Mouse (Mus musculus): Measurements from ENCODE around the gene Impdh2. TPM values are rescaled to one million over a fixed set of nuclear protein-coding genes. Genes with fewer than 3 reads are reported as not detected.

Impdh2 gene
- total and polyA plus RNA-seq, 3 experiments, result 405 to 485 (median 483) TPM

- Histone ChIP-seq H3K79me2 (replicated peaks; ENCODE audit: control insufficient read depth, extremely low read depth, insufficient read depth, poor library complexity, severe bottlenecking) (no peaks in the 10 kb centered on the region), H3K9ac (ENCODE audit: insufficient read depth, low read depth) (peak within 1 kb of the TSS; percentile 63), H3K27me3 (replicated peaks) (no peaks in the 10 kb centered on the region), H3K4me2 (ENCODE audit: insufficient read depth, low read depth, poor library complexity, severe bottlenecking) (peak within 1 kb of the TSS; percentile 91), H3K9me3 (replicated peaks; ENCODE audit: low read length) (no peaks in the 10 kb centered on the region), H3K4me1 (ENCODE audit: control insufficient read depth in 1 of 2, insufficient read depth in 2 of 2) (peaks cover 0 to 19% of the 10 kb centered on the region in 2 experiments; a peak in 2 of 4 replicates), H3K27ac (ENCODE audit: insufficient read depth, low read depth) (no peak within 1 kb of the TSS), H3K4me3 (replicated peaks in 1 of 3; ENCODE audit: low read depth in 2 of 3, low read length in 2 of 3, poor library complexity in 1 of 3) (peak within 1 kb of the TSS; percentile 62 to 72 (median 70)), H3K36me3 (replicated peaks in 1 of 2; ENCODE audit: control insufficient read depth in 1 of 2, insufficient read depth in 1 of 2, low read length in 1 of 2) (peaks cover 2 to 29% of the 10 kb centered on the region in 2 experiments)
- peak; percentile 60 for DNase-seq (ENCODE audit: extremely low read depth)
- TF ChIP-seq MXI1 (IDR thresholded peaks at IDR 0.05; ENCODE audit: low read depth, low read length) (peak; percentile 53; the same call in 1 of the 2 replicates), POLR2A (IDR thresholded peaks at IDR 0.05; ENCODE audit: low read depth, low read length) (peak; percentile 82), NRF1 (IDR thresholded peaks at IDR 0.05; ENCODE audit: low read depth, low read length) (peak; percentile 84), HCFC1 (IDR thresholded peaks at IDR 0.05; ENCODE audit: low read depth, low read length) (no peak; the same call in 1 of the 2 replicates), BHLHE40 (IDR thresholded peaks at IDR 0.05; ENCODE audit: low read depth, low read length) (peak; percentile 10; the same call in 1 of the 2 replicates), EP300 (IDR thresholded peaks at IDR 0.05; ENCODE audit: low read length) (no peak), ZKSCAN1 (IDR thresholded peaks at IDR 0.05; ENCODE audit: borderline replicate concordance, low read depth, low read length) (no peak), E2F4 (IDR thresholded peaks at IDR 0.05; ENCODE audit: insufficient replicate concordance, low read depth, low read length) (no peak), JUND (conservative IDR thresholded peaks at IDR 0.05; ENCODE audit: low read depth, low read length) (no peak), MAFK (IDR thresholded peaks at IDR 0.05; ENCODE audit: insufficient replicate concordance, low read length) (no peak), SIN3A (IDR thresholded peaks at IDR 0.05; ENCODE audit: low read length) (no peak), IRF4 (IDR thresholded peaks at IDR 0.05; ENCODE audit: low read depth, low read length) (peak; percentile 26; the same call in 1 of the 2 replicates), MAZ (IDR thresholded peaks at IDR 0.05; ENCODE audit: low read depth, low read length) (peak; percentile 71; the same call in 1 of the 2 replicates), NELFE (IDR thresholded peaks at IDR 0.05; ENCODE audit: low read depth, low read length) (peak; percentile 76), MAX (IDR thresholded peaks at IDR 0.05; ENCODE audit: low read length) (no peak), JUN (IDR thresholded peaks at IDR 0.05; ENCODE audit: insufficient read depth, low read depth, low read length) (no peak), CTCF (conservative IDR thresholded peaks at IDR 0.05 in 1 of 2, IDR thresholded peaks at IDR 0.05 in 1 of 2; ENCODE audit: low read depth in 2 of 2, low read length in 2 of 2) (no peak), CHD1 (IDR thresholded peaks at IDR 0.05; ENCODE audit: low read depth, low read length) (no peak), MEF2A (IDR thresholded peaks at IDR 0.05; ENCODE audit: borderline replicate concordance, low read depth, low read length) (0 out of 2 replicates have a peak, but pooled peaks have one; percentile 20), MYC (IDR thresholded peaks at IDR 0.05; ENCODE audit: low read depth, low read length) (no peak), KAT2A (IDR thresholded peaks at IDR 0.05; ENCODE audit: insufficient replicate concordance, low read length) (0 out of 2 replicates have a peak, but pooled peaks have one; percentile 18), RAD21 (IDR thresholded peaks at IDR 0.05; ENCODE audit: low read depth, low read length) (no peak), USF1 (IDR thresholded peaks at IDR 0.05; ENCODE audit: low read depth, low read length) (no peak), TCF12 (IDR thresholded peaks at IDR 0.05; ENCODE audit: low read depth, low read length) (peak; percentile 74), SMC3 (IDR thresholded peaks at IDR 0.05; ENCODE audit: low read depth, low read length) (no peak), ZC3H11A (IDR thresholded peaks at IDR 0.05; ENCODE audit: low read depth, low read length) (no peak), CHD2 (IDR thresholded peaks at IDR 0.05; ENCODE audit: low read length) (no peak)
- dilution Hi-C loops (cut with MboI; ENCODE audit: extremely low pct_ligation_motif_present, extremely low pct_unique_long_range_greater_than_20kb, low sequenced_read_pairs), result no loop called here
- in situ Hi-C loops (cut with MboI; ENCODE audit: low pct_ligation_motif_present, low pct_unique_long_range_greater_than_20kb, low sequenced_read_pairs), result no loop called here
Measured at GRCm38 (mm10) chr9:108596998-108597764, 37.1 kb downstream of the Impdh2 start, which contains the start of gene P4htm. Gene P4htm, minus strand, starts transcription at chr9:108597667.
